Mouse (Mus musculus) G1E (cell line): ENCODE results near the gene Tcp11.

Experiments used
- CTCF ChIP-seq: IDR thresholded peaks from 2 replicates; pipeline ENCODE4 v1.5.1; 2012; ENCODE audit warnings: low read depth, low read length, inconsistent platforms, mixed read lengths
- GATA1 ChIP-seq: IDR thresholded peaks from 2 replicates; pipeline ENCODE4 v1.6.1; 2012; ENCODE audit warnings: borderline replicate concordance, low read length, inconsistent platforms, mixed read lengths
- GATA2 ChIP-seq: IDR thresholded peaks from 2 replicates; pipeline ENCODE4 v1.6.1; 2012; ENCODE audit warnings: low read depth, low read length, inconsistent platforms, borderline replicate concordance
- POLR2AphosphoS5 ChIP-seq: IDR thresholded peaks from 2 replicates; pipeline ENCODE4 v1.6.1; 2012; ENCODE audit warnings: low read depth, low read length, inconsistent platforms; ENCODE audit not compliant: insufficient replicate concordance
- TAL1 ChIP-seq: conservative IDR thresholded peaks from 2 replicates; pipeline ENCODE4 v1.6.1; 2012; ENCODE audit warnings: low read depth, low read length, inconsistent platforms, mixed read lengths

GRCm38 (mm10) chr17:28021911-28022310, 58.5 kb downstream of the Tcp11 start:
- TF ChIP-seq CTCF (no peak), TAL1 (no peak), GATA1 (no peak), GATA2 (no peak), POLR2AphosphoS5 (no peak)
